Mouse (Mus musculus): ENCODE data around the gene Kitl. TPM values are rescaled to one million over a fixed set of nuclear protein-coding genes. Genes with fewer than 3 reads are reported as not detected.

Gene Kitl
- polyA plus RNA-seq, 1 experiment from 2014 or later = 21.6 TPM

DNA sequence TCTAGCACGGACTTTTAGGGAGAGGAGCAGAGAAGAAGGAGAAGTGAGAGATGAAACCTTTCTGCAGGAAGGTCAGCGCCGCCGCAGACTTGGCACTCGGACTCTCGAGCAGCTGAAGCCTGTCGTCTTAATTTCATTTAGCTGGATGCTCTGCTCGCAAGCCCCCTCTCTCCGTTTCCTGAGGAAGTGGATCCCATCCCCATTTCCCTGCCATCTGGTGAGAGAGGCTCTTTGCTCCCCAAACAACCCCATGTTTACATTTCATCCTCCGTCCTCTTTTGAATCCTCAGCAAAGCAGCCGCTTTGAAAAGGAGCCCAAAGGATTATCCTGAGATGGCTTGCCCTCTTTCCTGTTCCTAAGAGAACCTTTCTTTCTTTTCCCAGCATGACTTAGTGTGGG lies 16.2 kb downstream of the Kitl start:
- Histone ChIP-seq H3K27ac (no peak overlapping the region), H3K4me3 (replicated peaks; ENCODE audit: low read depth, low read length) (no peak overlapping the region), H3K9me3 (replicated peaks; ENCODE audit: low read length) (no peaks in the 10 kb centered on the region), H3K4me2 (ENCODE audit: low read length) (peak overlapping the region; percentile 41), H3K36me3 (ENCODE audit: insufficient read depth, low read length) (no peaks in the 10 kb centered on the region), H3K27me3 (ENCODE audit: insufficient read depth, low read length) (no peaks in the 10 kb centered on the region), H3K9ac (ENCODE audit: low read depth, low read length) (no peak overlapping the region), H3K4me1 (replicated peaks; ENCODE audit: insufficient read depth, low read length) (peaks cover 9% of the 10 kb centered on the region; the same call in 1 of the 2 replicates)
- ATAC-seq (replicated peaks; ENCODE audit: low FRiP score, low read depth) = no peak
- WGBS = 6% methylated on average over 11 of the region's 11 CpGs
- 0 out of 2 replicates have a peak, but pooled peaks have one; percentile 7 for TF ChIP-seq CTCF (IDR thresholded peaks at IDR 0.05; ENCODE audit: low read depth)
- peak; percentile 74 for DNase-seq (ENCODE audit: low spot score)

DNA sequence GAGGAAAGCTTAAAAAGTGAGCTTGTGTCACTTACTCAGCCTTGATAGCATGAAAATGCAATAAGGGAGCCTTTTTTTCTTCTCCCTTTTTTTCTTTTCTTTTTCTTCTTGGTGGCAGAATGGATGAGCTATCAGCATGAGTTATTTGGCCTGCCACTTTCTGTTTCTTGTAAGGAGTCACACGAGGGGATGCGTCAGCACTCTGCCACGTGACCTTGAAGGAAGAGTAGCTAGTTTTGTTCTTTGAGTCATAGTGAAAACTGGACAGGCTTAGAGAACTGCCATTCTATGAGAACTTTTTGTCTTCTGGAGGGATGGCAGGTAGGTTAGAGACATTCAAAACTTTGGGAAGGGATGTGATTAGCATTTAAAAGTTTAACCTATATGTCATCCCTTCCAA lies 17.1 kb downstream of the Kitl start:
- ATAC-seq (replicated peaks; ENCODE audit: low FRiP score, low read depth) (no peak), DNase-seq (ENCODE audit: low spot score) (no peak)
- H3K4me1 ChIP-seq (replicated peaks; ENCODE audit: insufficient read depth, low read length) = peaks cover 9% of the 10 kb centered on the region; the same call in 1 of the 2 replicates
- no peak overlapping the region for H3K27ac ChIP-seq
- H3K36me3 ChIP-seq (ENCODE audit: insufficient read depth, low read length) = no peaks in the 10 kb centered on the region
- H3K9me3 ChIP-seq (replicated peaks; ENCODE audit: low read length) = no peaks in the 10 kb centered on the region
- no peak overlapping the region for H3K9ac ChIP-seq (ENCODE audit: low read depth, low read length)
- H3K4me2 ChIP-seq (ENCODE audit: low read length) = no peak overlapping the region
- H3K4me3 ChIP-seq (replicated peaks; ENCODE audit: low read depth, low read length) = no peak overlapping the region
- no peak for TF ChIP-seq CTCF (IDR thresholded peaks at IDR 0.05; ENCODE audit: low read depth)
- H3K27me3 ChIP-seq (ENCODE audit: insufficient read depth, low read length) = no peaks in the 10 kb centered on the region
- 71% methylated on average over 3 of the region's 3 CpGs for WGBS

DNA sequence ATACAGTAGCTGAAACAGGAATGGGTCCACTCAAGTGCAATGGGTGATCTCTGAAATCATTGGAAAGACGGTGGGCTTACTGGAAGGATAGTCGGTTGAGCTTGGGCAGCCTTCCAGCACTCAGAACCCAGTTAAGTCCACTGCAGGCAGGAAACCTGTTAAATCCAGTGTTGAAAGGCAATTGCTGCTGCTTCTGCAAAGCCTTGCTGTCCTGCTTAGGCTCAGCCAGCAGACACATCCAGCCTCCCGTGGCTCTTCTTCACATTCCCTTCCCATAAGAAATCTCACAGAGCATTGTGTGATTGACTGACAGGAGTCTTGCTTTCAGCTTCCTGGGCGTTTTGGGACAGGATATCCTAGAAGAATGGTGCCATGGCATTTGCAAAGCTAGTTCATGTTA lies 20.6 kb downstream of the Kitl start:
- TF ChIP-seq CTCF (IDR thresholded peaks at IDR 0.05; ENCODE audit: low read depth) = no peak
- no peaks in the 10 kb centered on the region for H3K27me3 ChIP-seq (ENCODE audit: insufficient read depth, low read length)
- H3K4me1 ChIP-seq (replicated peaks; ENCODE audit: insufficient read depth, low read length) = peaks cover 9% of the 10 kb centered on the region; the same call in 1 of the 2 replicates
- no peak overlapping the region for H3K27ac ChIP-seq
- H3K4me3 ChIP-seq (replicated peaks; ENCODE audit: low read depth, low read length) = no peak overlapping the region
- ATAC-seq (replicated peaks; ENCODE audit: low FRiP score, low read depth) (no peak), DNase-seq (ENCODE audit: low spot score) (no peak)
- H3K9me3 ChIP-seq (replicated peaks; ENCODE audit: low read length) = no peaks in the 10 kb centered on the region
- H3K4me2 ChIP-seq (ENCODE audit: low read length) = no peak overlapping the region
- H3K36me3 ChIP-seq (ENCODE audit: insufficient read depth, low read length) = no peaks in the 10 kb centered on the region
- WGBS = 52% methylated on average over 4 of the region's 4 CpGs
- H3K9ac ChIP-seq (ENCODE audit: low read depth, low read length) = no peak overlapping the region

DNA sequence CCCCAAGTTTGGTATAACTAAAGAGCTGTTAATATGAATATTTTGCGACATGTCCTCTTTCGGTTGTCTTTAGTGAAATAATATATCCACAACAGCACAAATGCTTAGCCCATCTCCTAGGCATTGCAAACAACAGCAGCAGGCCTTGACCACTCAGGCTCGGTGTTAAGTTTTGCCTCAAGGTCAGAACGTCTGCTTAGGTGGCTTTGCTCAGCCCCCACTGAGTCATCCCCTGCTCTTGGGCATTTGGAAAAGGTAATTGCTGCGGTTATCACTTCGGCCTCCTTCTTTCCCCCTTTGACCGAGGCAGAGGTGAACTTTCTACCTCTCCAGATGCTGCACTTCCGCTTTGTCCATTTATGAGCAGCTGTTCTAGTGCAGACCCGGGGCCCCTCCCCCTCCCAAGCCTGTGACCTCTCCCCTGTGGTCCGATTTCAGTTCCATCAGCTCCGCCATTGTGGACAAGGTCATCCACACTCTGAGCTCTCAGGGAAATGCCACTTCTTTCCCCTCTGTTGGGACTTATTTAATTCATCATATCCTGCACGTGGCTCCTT lies 23.0 kb downstream of the Kitl start:
- Histone ChIP-seq H3K27me3 (ENCODE audit: insufficient read depth, low read length) (no peaks in the 10 kb centered on the region), H3K9ac (ENCODE audit: low read depth, low read length) (no peak overlapping the region), H3K9me3 (replicated peaks; ENCODE audit: low read length) (no peaks in the 10 kb centered on the region), H3K4me2 (ENCODE audit: low read length) (no peak overlapping the region), H3K4me3 (replicated peaks; ENCODE audit: low read depth, low read length) (no peak overlapping the region), H3K27ac (no peak overlapping the region), H3K4me1 (replicated peaks; ENCODE audit: insufficient read depth, low read length) (no peaks in the 10 kb centered on the region; the same call in 1 of the 2 replicates), H3K36me3 (ENCODE audit: insufficient read depth, low read length) (no peaks in the 10 kb centered on the region)
- ATAC-seq (replicated peaks; ENCODE audit: low FRiP score, low read depth) = no peak
- 67% methylated on average over 12 of the region's 12 CpGs for WGBS
- DNase-seq (ENCODE audit: low spot score) = no peak
- TF ChIP-seq CTCF (IDR thresholded peaks at IDR 0.05; ENCODE audit: low read depth) = no peak

DNA sequence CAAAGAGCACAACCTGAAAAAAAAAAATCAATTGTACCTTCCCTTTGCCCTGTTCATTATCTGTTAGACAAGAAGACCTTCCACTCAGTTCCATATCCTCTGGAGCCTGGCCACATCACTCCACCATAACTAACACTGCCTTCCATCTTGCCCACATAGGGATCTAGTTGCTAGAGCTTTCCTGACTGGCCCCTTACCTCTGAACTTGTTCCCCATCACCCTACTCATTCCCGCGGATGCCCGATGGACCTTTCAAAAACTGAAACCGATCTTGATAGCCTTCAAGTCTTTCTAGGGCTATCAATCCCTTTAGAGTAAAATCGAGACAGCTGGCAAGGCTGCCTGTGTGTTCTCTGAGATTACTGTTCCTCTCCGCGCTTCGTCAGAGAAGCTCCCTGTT lies 23.6 kb downstream of the Kitl start:
- H3K9ac ChIP-seq (ENCODE audit: low read depth, low read length) = no peak overlapping the region
- no peak overlapping the region for H3K4me3 ChIP-seq (replicated peaks; ENCODE audit: low read depth, low read length)
- no peaks in the 10 kb centered on the region for H3K36me3 ChIP-seq (ENCODE audit: insufficient read depth, low read length)
- no peaks in the 10 kb centered on the region for H3K27me3 ChIP-seq (ENCODE audit: insufficient read depth, low read length)
- no peak for TF ChIP-seq CTCF (IDR thresholded peaks at IDR 0.05; ENCODE audit: low read depth)
- H3K27ac ChIP-seq = no peak overlapping the region
- WGBS = 80% methylated on average over 8 of the region's 8 CpGs
- H3K9me3 ChIP-seq (replicated peaks; ENCODE audit: low read length) = no peaks in the 10 kb centered on the region
- ATAC-seq (replicated peaks; ENCODE audit: low FRiP score, low read depth) = no peak
- H3K4me1 ChIP-seq (replicated peaks; ENCODE audit: insufficient read depth, low read length) = no peaks in the 10 kb centered on the region; the same call in 1 of the 2 replicates
- no peak for DNase-seq (ENCODE audit: low spot score)
- H3K4me2 ChIP-seq (ENCODE audit: low read length) = no peak overlapping the region

DNA sequence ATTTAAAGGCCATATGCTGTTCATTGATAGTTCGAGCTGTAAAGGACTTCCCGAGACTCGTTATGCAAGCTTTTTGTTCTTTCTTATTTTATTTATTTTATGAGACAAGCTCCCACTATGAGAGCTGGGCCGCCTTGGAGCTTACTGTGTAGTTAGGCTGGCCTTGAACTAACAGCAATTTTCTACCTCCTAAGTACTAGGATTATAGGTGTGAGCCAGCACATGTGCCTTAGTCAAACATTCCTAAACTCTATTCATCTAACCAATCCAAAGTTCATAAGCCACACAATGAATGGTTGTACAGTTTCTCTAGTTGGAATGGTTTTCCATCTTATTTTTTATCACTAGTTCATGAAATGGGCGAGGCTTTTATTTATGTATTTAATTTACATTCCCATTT lies 28.3 kb downstream of the Kitl start:
- 97% methylated on average over 5 of the region's 5 CpGs for WGBS
- Histone ChIP-seq H3K4me2 (ENCODE audit: low read length) (no peak overlapping the region), H3K9ac (ENCODE audit: low read depth, low read length) (no peak overlapping the region), H3K4me3 (replicated peaks; ENCODE audit: low read depth, low read length) (no peak overlapping the region), H3K27me3 (ENCODE audit: insufficient read depth, low read length) (no peaks in the 10 kb centered on the region), H3K4me1 (replicated peaks; ENCODE audit: insufficient read depth, low read length) (no peaks in the 10 kb centered on the region; the same call in 1 of the 2 replicates), H3K36me3 (ENCODE audit: insufficient read depth, low read length) (no peaks in the 10 kb centered on the region), H3K9me3 (replicated peaks; ENCODE audit: low read length) (no peaks in the 10 kb centered on the region), H3K27ac (no peak overlapping the region)
- no peak for TF ChIP-seq CTCF (IDR thresholded peaks at IDR 0.05; ENCODE audit: low read depth)
- no peak for DNase-seq (ENCODE audit: low spot score)
- ATAC-seq (replicated peaks; ENCODE audit: low FRiP score, low read depth) = no peak

DNA sequence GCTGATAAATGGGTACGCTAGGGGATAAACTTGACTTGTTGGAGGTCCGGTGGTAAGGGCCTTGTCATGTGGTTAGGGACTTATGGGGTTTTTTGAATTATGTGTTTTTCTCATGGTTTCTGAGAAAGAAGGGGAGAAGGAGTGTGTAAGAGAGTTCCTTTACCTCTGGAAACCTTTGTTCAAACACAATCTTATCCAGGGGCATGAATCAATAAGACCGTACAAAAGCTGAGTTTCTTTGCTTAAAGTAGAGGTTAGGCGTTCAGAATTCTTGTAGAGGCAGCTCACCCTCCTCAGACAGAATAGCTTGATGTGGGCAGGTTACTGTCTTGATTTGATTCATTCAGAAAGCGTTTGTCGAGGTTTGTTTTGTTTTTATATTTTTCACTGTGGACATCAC lies 28.7 kb downstream of the Kitl start:
- no peak for DNase-seq (ENCODE audit: low spot score)
- Histone ChIP-seq H3K27ac (no peak overlapping the region), H3K9ac (ENCODE audit: low read depth, low read length) (no peak overlapping the region), H3K27me3 (ENCODE audit: insufficient read depth, low read length) (no peaks in the 10 kb centered on the region), H3K4me2 (ENCODE audit: low read length) (no peak overlapping the region), H3K4me3 (replicated peaks; ENCODE audit: low read depth, low read length) (no peak overlapping the region), H3K36me3 (ENCODE audit: insufficient read depth, low read length) (no peaks in the 10 kb centered on the region), H3K9me3 (replicated peaks; ENCODE audit: low read length) (no peaks in the 10 kb centered on the region), H3K4me1 (replicated peaks; ENCODE audit: insufficient read depth, low read length) (no peaks in the 10 kb centered on the region; the same call in 1 of the 2 replicates)
- no peak for ATAC-seq (replicated peaks; ENCODE audit: low FRiP score, low read depth)
- no peak for TF ChIP-seq CTCF (IDR thresholded peaks at IDR 0.05; ENCODE audit: low read depth)
- 89% methylated on average over 6 of the region's 6 CpGs for WGBS

Measured in kidney, postnatal 0 days (tissue).